Mouse (Mus musculus) kidney, embryonic 14.5 days (tissue): ENCODE measurements around the gene Kri1. TPM values are rescaled to one million over a fixed set of nuclear protein-coding genes. Genes with fewer than 3 reads are reported as not detected.
"Not testable (repeated sequence)": the region's sequence is repeated elsewhere in the genome, so short reads cannot be mapped to it uniquely, and the experiment has no call there.

Experiments used
- ATAC-seq: fragments of 200-750 bp; cut with Nextera tagmentation; 2 replicates; pipeline ENCODE4 v1.8.0; 2017; ENCODE audit warnings: moderate number of reproducible peaks, mild to moderate bottlenecking, moderate TSS enrichment, moderate library complexity; ENCODE audit not compliant: low FRiP score, low TSS enrichment
- H3K27ac ChIP-seq: fragments of 300-500 bp; sonication (generic); 2 replicates; pipeline ENCODE4 v1.5.1; 2014; ENCODE audit warnings: low read depth, mild to moderate bottlenecking, low read length, moderate library complexity, mixed read lengths
- H3K27me3 ChIP-seq: fragments of 300-500 bp; sonication (generic); 2 replicates; pipeline ENCODE4 v1.6.1; 2014; ENCODE audit warnings: mild to moderate bottlenecking, low read length; ENCODE audit not compliant: control insufficient read depth, insufficient read depth
- H3K36me3 ChIP-seq: fragments of 300-500 bp; sonication (generic); 2 replicates; pipeline ENCODE4 v1.6.1; 2014; ENCODE audit warnings: low read length, mixed read lengths; ENCODE audit not compliant: control insufficient read depth, insufficient read depth
- H3K4me1 ChIP-seq: fragments of 300-500 bp; sonication (generic); 2 replicates; pipeline ENCODE4 v1.6.1; 2014; ENCODE audit warnings: low read length, mixed read lengths; ENCODE audit not compliant: control insufficient read depth, insufficient read depth
- H3K4me2 ChIP-seq: fragments of 300-500 bp; sonication (generic); replicated peaks from 2 replicates; pipeline ENCODE4 v1.6.1; 2014; ENCODE audit warnings: low read depth, mild to moderate bottlenecking, low read length
- H3K4me3 ChIP-seq: fragments of 300-500 bp; sonication (generic); 2 replicates; pipeline ENCODE4 v1.5.1; 2014; ENCODE audit warnings: mild to moderate bottlenecking, low read length
- H3K9ac ChIP-seq: fragments of 300-500 bp; sonication (generic); 2 replicates; pipeline ENCODE4 v1.6.1; 2014; ENCODE audit warnings: low read depth, mild to moderate bottlenecking, low read length, moderate library complexity
- H3K9me3 ChIP-seq: fragments of 300-500 bp; sonication (generic); 2 replicates; pipeline ENCODE4 v1.6.1; 2016; ENCODE audit warnings: low read length; ENCODE audit not compliant: control insufficient read depth
- WGBS: fragments of 180-500 bp; shearing (Covaris S2); extraction: QIAGEN DNeasy Blood & Tissue Kit; methylation state at CpG from one replicate; pipeline ENCODE4 v1.1.7; 2014; 5-methylcytosine and 5-hydroxymethylcytosine counted together
- polyA plus RNA-seq: library from polyadenylated mRNA; unstranded; fragments of >200 nt; fragmentation: Nextera tagmentation; extraction: Ambion mirVana; gene quantifications from 2 replicates; pipeline ENCODE4 v1.2.1, GENCODE M21; 2014

The Kri1 gene
- polyA plus RNA-seq, 1 experiment from 2014 or later: 18.6 TPM

- 76% methylated on average over 6 of the region's 6 CpGs for WGBS
- no peak overlapping the region for H3K4me2 ChIP-seq
- no peaks in the 10 kb centered on the region for H3K36me3 ChIP-seq
- H3K4me3 ChIP-seq: no peak overlapping the region
- H3K27ac ChIP-seq: no peak overlapping the region
- no peaks in the 10 kb centered on the region for H3K9me3 ChIP-seq
- H3K27me3 ChIP-seq: no peaks in the 10 kb centered on the region
- peaks cover 4% of the 10 kb centered on the region for H3K4me1 ChIP-seq
- no peak overlapping the region for H3K9ac ChIP-seq
- ATAC-seq: no peak
Observed at GRCm38 (mm10) chr9:21260491-21261040, 27.2 kb downstream of the Kri1 start.

DNA sequence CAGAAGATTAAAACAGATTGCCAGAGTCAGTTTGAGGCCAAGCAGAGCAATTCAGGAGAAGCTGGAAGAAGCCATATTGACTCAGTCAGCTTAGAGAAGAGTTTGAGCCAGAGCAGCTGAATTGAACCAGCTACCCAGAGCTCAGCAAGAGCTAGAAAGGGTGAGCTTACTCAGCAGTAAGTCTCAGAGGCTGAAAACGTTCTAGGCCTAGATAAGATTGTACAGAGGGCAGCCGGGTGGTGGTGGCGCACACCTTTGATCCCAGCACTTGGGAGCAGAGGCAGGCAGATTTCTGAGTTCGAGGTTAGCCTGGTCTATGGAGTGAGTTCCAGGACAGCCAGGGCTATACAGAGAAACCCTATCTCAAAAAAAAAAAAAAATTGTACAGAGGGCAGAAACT is 31.4 kb downstream of the Kri1 start:
- WGBS: 74% methylated on average over 4 of the region's 4 CpGs
- not testable (repeated sequence) for H3K27ac ChIP-seq

GRCm38 (mm10) chr9:21254690-21255089 is 33.1 kb downstream of the Kri1 start:
- Histone ChIP-seq H3K4me2 (no peak overlapping the region), H3K4me3 (no peak overlapping the region), H3K36me3 (no peaks in the 10 kb centered on the region), H3K27ac (no peak overlapping the region), H3K27me3 (peaks cover 12% of the 10 kb centered on the region), H3K9me3 (no peaks in the 10 kb centered on the region), H3K4me1 (no peaks in the 10 kb centered on the region), H3K9ac (no peak overlapping the region)
- no peak for ATAC-seq

More for the DNA sequence above, 31.4 kb downstream of the Kri1 start:
- not testable (repeated sequence) for H3K4me2 ChIP-seq, H3K9me3 ChIP-seq, H3K4me1 ChIP-seq, H3K9ac ChIP-seq, H3K4me3 ChIP-seq, ATAC-seq, H3K27me3 ChIP-seq, H3K36me3 ChIP-seq

- H3K27ac ChIP-seq: no peak overlapping the region
- H3K4me3 ChIP-seq: no peak overlapping the region
- H3K9ac ChIP-seq: no peak overlapping the region
- no peaks in the 10 kb centered on the region for H3K4me1 ChIP-seq
- 69% methylated on average over 13 of the region's 13 CpGs for WGBS
- peaks cover 41% of the 10 kb centered on the region for H3K27me3 ChIP-seq
- H3K36me3 ChIP-seq: no peaks in the 10 kb centered on the region
- no peaks in the 10 kb centered on the region for H3K9me3 ChIP-seq
- no peak for ATAC-seq
- no peak overlapping the region for H3K4me2 ChIP-seq
Observed at GRCm38 (mm10) chr9:21251116-21251735, 36.5 kb downstream of the Kri1 start.

- Histone ChIP-seq H3K4me3 (no peak overlapping the region), H3K27ac (no peak overlapping the region), H3K36me3 (no peaks in the 10 kb centered on the region), H3K4me1 (no peaks in the 10 kb centered on the region), H3K27me3 (peaks cover 46% of the 10 kb centered on the region), H3K4me2 (no peak overlapping the region), H3K9ac (no peak overlapping the region), H3K9me3 (no peaks in the 10 kb centered on the region)
- no peak for ATAC-seq
- whole genome bisulfite sequencing: 36% methylated on average over 2 of the region's 2 CpGs
Observed at GRCm38 (mm10) chr9:21250509-21250908, 37.3 kb downstream of the Kri1 start.

DNA sequence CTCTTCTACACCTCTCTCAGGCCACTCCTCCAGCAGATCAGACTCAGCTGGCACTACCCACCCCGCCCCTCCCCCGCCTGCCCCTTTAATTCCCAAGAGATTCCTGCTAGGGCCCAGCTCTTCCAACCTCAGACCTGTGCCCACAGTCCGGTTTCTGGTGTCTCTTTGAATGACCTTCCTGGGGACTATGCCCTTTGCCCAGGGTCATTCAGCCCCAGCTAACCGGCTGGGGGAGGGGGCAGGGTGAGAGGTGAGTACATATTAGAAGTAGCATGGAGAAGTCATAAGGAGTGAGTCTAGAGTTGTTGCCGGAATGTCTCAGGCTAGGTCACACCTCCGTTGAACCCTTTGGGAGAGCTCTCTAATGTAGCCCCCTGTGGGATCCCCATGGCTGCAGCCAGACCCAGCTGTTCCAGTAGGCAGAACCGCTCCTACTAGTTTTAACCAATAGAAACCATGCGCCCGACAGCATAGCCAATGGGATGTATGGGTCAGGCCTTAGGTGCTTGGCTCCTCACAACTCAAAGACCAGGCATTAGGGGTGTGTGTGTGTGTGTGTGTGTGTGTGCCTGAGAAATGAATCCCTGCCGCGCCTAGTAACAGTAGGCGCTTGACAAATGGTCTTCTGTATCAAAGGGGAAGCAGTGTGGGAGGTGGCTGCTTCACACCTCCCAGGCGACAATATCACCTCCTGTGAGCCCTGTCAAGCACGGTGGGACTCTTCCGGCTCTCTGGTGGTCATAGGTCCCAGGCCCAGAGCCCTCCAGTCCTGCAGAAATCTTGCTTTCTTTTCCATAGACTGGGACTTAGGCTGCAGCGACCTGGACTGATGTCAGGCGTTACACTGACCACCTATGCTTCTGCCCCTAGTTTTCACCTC is 37.9 kb downstream of the Kri1 start:
- no peaks in the 10 kb centered on the region for H3K4me1 ChIP-seq
- no peak overlapping the region for H3K4me3 ChIP-seq
- no peak overlapping the region for H3K4me2 ChIP-seq
- H3K9me3 ChIP-seq: no peaks in the 10 kb centered on the region
- H3K36me3 ChIP-seq: no peaks in the 10 kb centered on the region
- WGBS: 17% methylated on average over 17 of the region's 17 CpGs
- ATAC-seq: peak; percentile 17; the same call in 1 of the 2 replicates
- H3K9ac ChIP-seq: no peak overlapping the region
- H3K27me3 ChIP-seq: peaks cover 52% of the 10 kb centered on the region
- H3K27ac ChIP-seq: no peak overlapping the region

- Histone ChIP-seq H3K27me3 (peaks cover 67% of the 10 kb centered on the region), H3K4me1 (peaks cover 9% of the 10 kb centered on the region), H3K36me3 (no peaks in the 10 kb centered on the region), H3K4me2 (peak within 1 kb of the TSS; percentile 35), H3K27ac (no peak within 1 kb of the TSS), H3K9me3 (no peaks in the 10 kb centered on the region), H3K4me3 (peak within 1 kb of the TSS; percentile 26), H3K9ac (no peak within 1 kb of the TSS)
- under 1% methylated on average over 30 of the region's 30 CpGs for WGBS
- ATAC-seq: 0 out of 2 replicates have a peak, but pooled peaks have one; percentile 18
Observed at GRCm38 (mm10) chr9:21248326-21248725, 39.4 kb downstream of the Kri1 start, which contains the start of gene S1pr5. Gene S1pr5 (minus strand): TSS chr9:21248443.

DNA sequence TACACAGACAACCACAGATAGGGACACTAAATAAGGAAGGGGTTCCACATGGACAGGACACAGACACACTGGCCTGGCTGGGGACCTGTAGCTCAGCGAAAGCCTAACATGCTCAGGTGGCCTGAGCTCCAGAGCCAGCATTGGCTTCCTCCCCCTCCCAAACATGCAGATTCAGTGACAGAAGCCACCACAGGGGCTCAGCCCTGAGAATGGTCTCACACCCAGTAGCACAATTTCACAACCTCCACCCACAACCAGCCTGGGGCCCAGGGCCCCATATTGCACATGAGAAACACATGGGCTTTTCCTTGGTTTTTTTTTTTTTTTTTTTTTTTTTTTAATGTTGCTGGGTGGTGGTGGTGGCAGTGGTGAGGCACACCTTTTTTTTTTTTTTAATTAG is 41.4 kb downstream of the Kri1 start:
- H3K9me3 ChIP-seq: peaks cover 3% of the 10 kb centered on the region; the same call in 1 of the 2 replicates
- no peak for ATAC-seq
- 88% methylated on average over 1 of the region's 1 CpGs for WGBS

DNA sequence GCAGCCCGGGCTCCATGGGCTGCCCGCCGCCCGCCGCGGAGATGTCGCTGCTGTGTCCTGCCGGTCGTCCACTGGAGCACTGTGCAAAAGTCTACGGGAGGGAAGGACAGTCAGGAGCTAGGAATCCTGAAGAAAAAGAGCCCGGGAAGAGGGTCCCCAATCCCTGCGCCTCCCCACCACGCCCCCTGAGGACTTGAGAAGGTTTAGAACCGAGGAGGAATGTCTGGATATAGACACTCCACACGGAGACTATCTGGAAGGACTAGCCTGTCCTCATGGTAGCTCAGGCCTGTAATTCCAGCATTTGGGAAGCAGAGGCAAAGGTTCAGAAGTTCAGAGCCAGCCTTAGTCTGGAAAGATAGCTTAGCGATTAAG is 42.7 kb downstream of the Kri1 start:
- peak overlapping the region; percentile 38 for H3K4me3 ChIP-seq
- H3K4me2 ChIP-seq: peak overlapping the region; percentile 64
- H3K36me3 ChIP-seq: no peaks in the 10 kb centered on the region
- no peak overlapping the region for H3K27ac ChIP-seq
- peak overlapping the region; percentile 25; the same call in 1 of the 2 replicates for H3K9ac ChIP-seq
- peaks cover 3% of the 10 kb centered on the region; the same call in 1 of the 2 replicates for H3K9me3 ChIP-seq
- H3K27me3 ChIP-seq: peaks cover 66% of the 10 kb centered on the region
- peaks cover 10% of the 10 kb centered on the region for H3K4me1 ChIP-seq
- 3% methylated on average over 13 of the region's 16 CpGs for WGBS
- ATAC-seq: no peak

More for the DNA sequence above, 41.4 kb downstream of the Kri1 start:
- H3K27ac ChIP-seq: no peak overlapping the region
- no peak overlapping the region for H3K4me3 ChIP-seq
- no peak overlapping the region for H3K4me2 ChIP-seq
- H3K4me1 ChIP-seq: peaks cover 9% of the 10 kb centered on the region
- H3K27me3 ChIP-seq: peaks cover 74% of the 10 kb centered on the region
- no peaks in the 10 kb centered on the region for H3K36me3 ChIP-seq
- H3K9ac ChIP-seq: no peak overlapping the region
